Mouse (Mus musculus) heart, adult 2 months (tissue): ENCODE results near the gene Bmp8a.

Experiments used
- CTCF ChIP-seq: fragments of 200-600 bp; IDR thresholded peaks from 2 replicates; pipeline ENCODE4 v1.8.1; 2022; ENCODE audit warnings: antibody characterized with exemption, mild to moderate bottlenecking, moderate library complexity
- POLR2A ChIP-seq: fragments of 200-500 bp; IDR thresholded peaks from 2 replicates; pipeline ENCODE4 v1.6.1; 2011; ENCODE audit warnings: mild to moderate bottlenecking, low read depth, low read length, control low read depth; ENCODE audit not compliant: insufficient read depth

- TF ChIP-seq CTCF = no peak
- TF ChIP-seq POLR2A = no peak
These were observed 8.9 kb downstream of the Bmp8a start for GRCm38 (mm10) chr4:123334177-123334576.
